Mouse (Mus musculus) forebrain, embryonic 14.5 days (tissue): ENCODE measurements around the gene Sgsm2. TPM values are rescaled to one million over a fixed set of nuclear protein-coding genes. Genes with fewer than 3 reads are reported as not detected.
"Not testable (repeated sequence)": the region's sequence is repeated elsewhere in the genome, so short reads cannot be mapped to it uniquely, and the experiment has no call there.

Experiments used
- ATAC-seq: fragments of 200-750 bp; cut with Nextera tagmentation; 2 replicates; pipeline ENCODE4 v1.8.0; 2017; ENCODE audit warnings: mild to moderate bottlenecking, moderate library complexity
- DNase-seq: peaks from one replicate; pipeline ENCODE4 v3.0.0-alpha.2; 2015; ENCODE audit warnings: low spot score
- H3K27ac ChIP-seq: fragments of 300-500 bp; sonication (generic); 2 replicates; pipeline ENCODE4 v1.5.1; 2014; ENCODE audit warnings: low read depth, mild to moderate bottlenecking, control low read depth, low read length, moderate library complexity
- H3K27me3 ChIP-seq: fragments of 300-500 bp; sonication (generic); replicated peaks from 2 replicates; pipeline ENCODE4 v1.6.1; 2014; ENCODE audit warnings: low read length, control low read depth, mixed read lengths; ENCODE audit not compliant: control insufficient read depth, insufficient read depth
- H3K36me3 ChIP-seq: fragments of 300-500 bp; sonication (generic); 2 replicates; pipeline ENCODE4 v1.6.1; 2014; ENCODE audit warnings: low read length, control low read depth; ENCODE audit not compliant: control insufficient read depth, insufficient read depth
- H3K4me1 ChIP-seq: fragments of 300-500 bp; sonication (generic); 2 replicates; pipeline ENCODE4 v1.6.1; 2014; ENCODE audit warnings: antibody characterized with exemption, low read length, control low read depth; ENCODE audit not compliant: control insufficient read depth, insufficient read depth
- H3K4me2 ChIP-seq: fragments of 300-500 bp; sonication (generic); 2 replicates; pipeline ENCODE4 v1.6.1; 2014; ENCODE audit warnings: mild to moderate bottlenecking, control low read depth, low read length
- H3K4me3 ChIP-seq: fragments of 300-500 bp; sonication (generic); 2 replicates; pipeline ENCODE4 v1.5.1; 2014; ENCODE audit warnings: low read depth, low read length, control low read depth
- H3K9ac ChIP-seq: fragments of 300-500 bp; sonication (generic); 2 replicates; pipeline ENCODE4 v1.6.1; 2014; ENCODE audit warnings: mild to moderate bottlenecking, low read length, control low read depth, moderate library complexity
- H3K9me3 ChIP-seq: fragments of 300-500 bp; sonication (generic); replicated peaks from 2 replicates; pipeline ENCODE4 v1.6.1; 2016; ENCODE audit warnings: low read length, control low read depth, mixed read lengths; ENCODE audit not compliant: control insufficient read depth
- WGBS: fragments of 180-500 bp; shearing (Covaris S2); extraction: QIAGEN DNeasy Blood & Tissue Kit; methylation state at CpG from one replicate; pipeline ENCODE4 v1.1.7; 2014; 5-methylcytosine and 5-hydroxymethylcytosine counted together
- polyA plus RNA-seq: library from polyadenylated mRNA; unstranded; fragments of >200 nt; fragmentation: Nextera tagmentation; extraction: Ambion mirVana; gene quantifications from 2 replicates; pipeline ENCODE4 v1.2.1, GENCODE M21; 2014

Sgsm2 gene
- polyA plus RNA-seq, 1 experiment from 2014 or later, result 8.3 TPM

GRCm38 (mm10) chr11:74822746-74823440 is 74.0 kb downstream of the Sgsm2 start:
- ATAC-seq (no peak), DNase-seq (no peak)
- H3K9me3 ChIP-seq, result no peaks in the 10 kb centered on the region
- H3K4me3 ChIP-seq, result no peak overlapping the region
- H3K4me2 ChIP-seq, result no peak overlapping the region
- H3K36me3 ChIP-seq, result peaks cover 20% of the 10 kb centered on the region
- no peaks in the 10 kb centered on the region for H3K27me3 ChIP-seq
- WGBS, result 81% methylated on average over 7 of the region's 7 CpGs
- no peaks in the 10 kb centered on the region for H3K4me1 ChIP-seq
- no peak overlapping the region for H3K27ac ChIP-seq
- no peak overlapping the region for H3K9ac ChIP-seq

- H3K27me3 ChIP-seq, result no peaks in the 10 kb centered on the region
- no peak overlapping the region for H3K27ac ChIP-seq
- no peak overlapping the region for H3K4me3 ChIP-seq
- H3K4me2 ChIP-seq, result no peak overlapping the region
- H3K9ac ChIP-seq, result no peak overlapping the region
- H3K36me3 ChIP-seq, result peaks cover 34% of the 10 kb centered on the region
- H3K4me1 ChIP-seq, result no peaks in the 10 kb centered on the region
- WGBS, result 43% methylated on average over 1 of the region's 1 CpGs
- no peaks in the 10 kb centered on the region for H3K9me3 ChIP-seq
- ATAC-seq, result no peak
- peak; percentile 46 for DNase-seq
These were observed 75.4 kb downstream of the Sgsm2 start for GRCm38 (mm10) chr11:74821463-74821862.

GRCm38 (mm10) chr11:74820921-74821320 is 75.9 kb downstream of the Sgsm2 start:
- H3K4me2 ChIP-seq, result no peak overlapping the region
- no peak for ATAC-seq
- H3K4me3 ChIP-seq, result no peak overlapping the region
- peaks cover 37% of the 10 kb centered on the region for H3K36me3 ChIP-seq
- no peak overlapping the region for H3K27ac ChIP-seq
- H3K27me3 ChIP-seq, result no peaks in the 10 kb centered on the region
- no peak overlapping the region for H3K9ac ChIP-seq
- no peaks in the 10 kb centered on the region for H3K9me3 ChIP-seq
- no peak for DNase-seq
- 72% methylated on average over 1 of the region's 1 CpGs for WGBS
- H3K4me1 ChIP-seq, result no peaks in the 10 kb centered on the region

GRCm38 (mm10) chr11:74815795-74816194 is 81.1 kb downstream of the Sgsm2 start:
- DNase-seq (no peak), ATAC-seq (no peak)
- Histone ChIP-seq H3K36me3 (peaks cover 37% of the 10 kb centered on the region), H3K4me1 (no peaks in the 10 kb centered on the region), H3K4me3 (no peak overlapping the region), H3K4me2 (no peak overlapping the region), H3K27ac (no peak overlapping the region), H3K9ac (no peak overlapping the region), H3K27me3 (no peaks in the 10 kb centered on the region), H3K9me3 (no peaks in the 10 kb centered on the region)

GRCm38 (mm10) chr11:74811538-74811937 is 85.3 kb downstream of the Sgsm2 start:
- Histone ChIP-seq H3K27me3 (no peaks in the 10 kb centered on the region), H3K4me1 (no peaks in the 10 kb centered on the region), H3K4me2 (no peak overlapping the region), H3K36me3 (peaks cover 13% of the 10 kb centered on the region), H3K9ac (no peak overlapping the region), H3K27ac (no peak overlapping the region), H3K4me3 (no peak overlapping the region), H3K9me3 (no peaks in the 10 kb centered on the region)
- 88% methylated on average over 5 of the region's 5 CpGs for WGBS
- DNase-seq (no peak), ATAC-seq (no peak)

GRCm38 (mm10) chr11:74811027-74811426 is 85.8 kb downstream of the Sgsm2 start:
- not testable (repeated sequence) for ATAC-seq, H3K27ac ChIP-seq, H3K4me3 ChIP-seq, DNase-seq, H3K27me3 ChIP-seq, H3K4me1 ChIP-seq, H3K9me3 ChIP-seq, H3K9ac ChIP-seq, H3K4me2 ChIP-seq
- 97% methylated on average over 3 of the region's 3 CpGs for WGBS
- peaks cover 14% of the 10 kb centered on the region for H3K36me3 ChIP-seq

GRCm38 (mm10) chr11:74810134-74810533 is 86.7 kb downstream of the Sgsm2 start:
- no peaks in the 10 kb centered on the region for H3K9me3 ChIP-seq
- H3K27ac ChIP-seq, result no peak overlapping the region
- H3K9ac ChIP-seq, result no peak overlapping the region
- H3K36me3 ChIP-seq, result peaks cover 21% of the 10 kb centered on the region
- no peaks in the 10 kb centered on the region for H3K27me3 ChIP-seq
- ATAC-seq (no peak), DNase-seq (no peak)
- H3K4me1 ChIP-seq, result no peaks in the 10 kb centered on the region
- no peak overlapping the region for H3K4me3 ChIP-seq
- H3K4me2 ChIP-seq, result no peak overlapping the region

GRCm38 (mm10) chr11:74808251-74808853 is 88.5 kb downstream of the Sgsm2 start:
- no peak overlapping the region for H3K4me2 ChIP-seq
- WGBS, result 94% methylated on average over 6 of the region's 6 CpGs
- H3K36me3 ChIP-seq, result peaks cover 28% of the 10 kb centered on the region
- no peak for DNase-seq
- no peak for ATAC-seq
- no peak overlapping the region for H3K9ac ChIP-seq
- H3K4me3 ChIP-seq, result no peak overlapping the region
- no peaks in the 10 kb centered on the region for H3K27me3 ChIP-seq
- H3K27ac ChIP-seq, result no peak overlapping the region
- H3K4me1 ChIP-seq, result no peaks in the 10 kb centered on the region
- no peaks in the 10 kb centered on the region for H3K9me3 ChIP-seq

GRCm38 (mm10) chr11:74807246-74807882 is 89.5 kb downstream of the Sgsm2 start:
- 75% methylated on average over 6 of the region's 6 CpGs for whole genome bisulfite sequencing
- Histone ChIP-seq H3K9me3 (no peaks in the 10 kb centered on the region), H3K27me3 (no peaks in the 10 kb centered on the region), H3K4me3 (no peak overlapping the region), H3K36me3 (peaks cover 33% of the 10 kb centered on the region), H3K4me1 (no peaks in the 10 kb centered on the region), H3K4me2 (no peak overlapping the region), H3K9ac (no peak overlapping the region), H3K27ac (peak overlapping the region; percentile 10; the same call in 1 of the 2 replicates)
- DNase-seq (peak; percentile 70), ATAC-seq (peak; percentile 40; the same call in 1 of the 2 replicates)
